Mouse (Mus musculus) hindbrain, embryonic 12.5 days (tissue): ENCODE data around the gene Pno1. TPM values are rescaled to one million over a fixed set of nuclear protein-coding genes. Genes with fewer than 3 reads are reported as not detected.

Source experiments
- ATAC-seq: fragments of 200-750 bp; cut with Nextera tagmentation; 2 replicates; pipeline ENCODE4 v1.8.0; 2017; ENCODE audit warnings: moderate TSS enrichment; ENCODE audit not compliant: low FRiP score
- H3K27ac ChIP-seq: fragments of 300-500 bp; sonication (generic); 2 replicates; pipeline ENCODE4 v1.5.1; 2016; ENCODE audit warnings: mild to moderate bottlenecking
- H3K27me3 ChIP-seq: fragments of 300-500 bp; sonication (generic); 2 replicates; pipeline ENCODE4 v1.6.1; 2016; ENCODE audit warnings: mild to moderate bottlenecking
- H3K36me3 ChIP-seq: fragments of 300-500 bp; sonication (generic); 2 replicates; pipeline ENCODE4 v1.6.1; 2016; ENCODE audit warnings: mild to moderate bottlenecking
- H3K4me1 ChIP-seq: fragments of 300-500 bp; sonication (generic); 2 replicates; pipeline ENCODE4 v1.6.1; 2016
- H3K4me2 ChIP-seq: fragments of 300-500 bp; sonication (generic); replicated peaks from 2 replicates; pipeline ENCODE4 v1.6.1; 2016; ENCODE audit warnings: mild to moderate bottlenecking
- H3K4me3 ChIP-seq: fragments of 300-500 bp; sonication (generic); 2 replicates; pipeline ENCODE4 v1.5.1; 2016; ENCODE audit warnings: mild to moderate bottlenecking
- H3K9ac ChIP-seq: fragments of 300-500 bp; sonication (generic); 2 replicates; pipeline ENCODE4 v1.6.1; 2016; ENCODE audit warnings: mild to moderate bottlenecking, moderate library complexity
- H3K9me3 ChIP-seq: fragments of 300-500 bp; sonication (generic); replicated peaks from 2 replicates; pipeline ENCODE4 v1.6.1; 2016; ENCODE audit warnings: mild to moderate bottlenecking
- WGBS: fragments of 180-500 bp; shearing (Covaris S2); methylation state at CpG from one replicate; pipeline ENCODE4 v1.1.7; 2016; 5-methylcytosine and 5-hydroxymethylcytosine counted together
- polyA plus RNA-seq: library from polyadenylated mRNA; unstranded; fragments of >200 nt; fragmentation: Nextera tagmentation; extraction: Ambion mirVana; gene quantifications from 2 replicates; pipeline ENCODE4 v1.2.1, GENCODE M21; 2016

The Pno1 gene
- polyA plus RNA-seq, 1 experiment from 2014 or later, result 59.9 TPM

- no peak overlapping the region for H3K9ac ChIP-seq
- 100% methylated on average over 1 of the region's 1 CpGs for WGBS
- no peak overlapping the region for H3K27ac ChIP-seq
- no peak for ATAC-seq
- no peak overlapping the region for H3K4me3 ChIP-seq
- peaks cover 5% of the 10 kb centered on the region; the same call in 1 of the 2 replicates for H3K36me3 ChIP-seq
- H3K27me3 ChIP-seq, result no peaks in the 10 kb centered on the region
- H3K9me3 ChIP-seq, result 0 out of 2 replicates have a peak, but pooled peaks cover 4% of the 10 kb centered on the region
- 0 out of 2 replicates have a peak, but pooled peaks cover 3% of the 10 kb centered on the region for H3K4me1 ChIP-seq
- H3K4me2 ChIP-seq, result no peak overlapping the region
Observed at GRCm38 (mm10) chr11:17170938-17171729, 40.2 kb downstream of the Pno1 start.

GRCm38 (mm10) chr11:17169262-17169661 lies 42.1 kb downstream of the Pno1 start:
- Histone ChIP-seq H3K4me2 (no peak overlapping the region), H3K4me3 (no peak overlapping the region), H3K9ac (no peak overlapping the region), H3K27me3 (no peaks in the 10 kb centered on the region), H3K27ac (no peak overlapping the region), H3K36me3 (peaks cover 5% of the 10 kb centered on the region; the same call in 1 of the 2 replicates), H3K9me3 (0 out of 2 replicates have a peak, but pooled peaks cover 4% of the 10 kb centered on the region), H3K4me1 (0 out of 2 replicates have a peak, but pooled peaks cover 3% of the 10 kb centered on the region)
- ATAC-seq, result no peak
- WGBS, result 85% methylated on average over 2 of the region's 2 CpGs

GRCm38 (mm10) chr11:17166627-17167026 lies 44.7 kb downstream of the Pno1 start:
- no peaks in the 10 kb centered on the region for H3K27me3 ChIP-seq
- ATAC-seq, result no peak
- no peaks in the 10 kb centered on the region for H3K9me3 ChIP-seq
- no peak overlapping the region for H3K4me2 ChIP-seq
- H3K4me3 ChIP-seq, result no peak overlapping the region
- WGBS, result 88% methylated on average over 7 of the region's 7 CpGs
- H3K9ac ChIP-seq, result no peak overlapping the region
- H3K4me1 ChIP-seq, result peaks cover 11% of the 10 kb centered on the region
- no peaks in the 10 kb centered on the region for H3K36me3 ChIP-seq
- no peak overlapping the region for H3K27ac ChIP-seq

GRCm38 (mm10) chr11:17163956-17164355 lies 47.4 kb downstream of the Pno1 start:
- 82% methylated on average over 1 of the region's 1 CpGs for WGBS
- H3K4me2 ChIP-seq, result no peak overlapping the region
- no peaks in the 10 kb centered on the region for H3K9me3 ChIP-seq
- no peaks in the 10 kb centered on the region for H3K36me3 ChIP-seq
- H3K9ac ChIP-seq, result no peak overlapping the region
- H3K4me1 ChIP-seq, result peaks cover 21% of the 10 kb centered on the region
- no peak overlapping the region for H3K4me3 ChIP-seq
- no peak for ATAC-seq
- H3K27ac ChIP-seq, result no peak overlapping the region
- no peaks in the 10 kb centered on the region for H3K27me3 ChIP-seq

GRCm38 (mm10) chr11:17160242-17160641 lies 51.1 kb downstream of the Pno1 start:
- no peak for ATAC-seq
- H3K9ac ChIP-seq, result peak overlapping the region; percentile 99
- 3% methylated on average over 12 of the region's 12 CpGs for WGBS

GRCm38 (mm10) chr11:17159738-17160241 lies 51.6 kb downstream of the Pno1 start:
- Histone ChIP-seq H3K36me3 (no peaks in the 10 kb centered on the region), H3K4me1 (peaks cover 24% of the 10 kb centered on the region), H3K9me3 (no peaks in the 10 kb centered on the region), H3K27me3 (no peaks in the 10 kb centered on the region), H3K9ac (peak overlapping the region; percentile 99), H3K4me2 (peak overlapping the region; percentile 55), H3K27ac (peak overlapping the region; percentile 96), H3K4me3 (peak overlapping the region; percentile 97)
- WGBS, result under 1% methylated on average over 39 of the region's 46 CpGs
- peak; percentile 57 for ATAC-seq

More at GRCm38 (mm10) chr11:17160242-17160641, 51.1 kb downstream of the Pno1 start:
- peak overlapping the region; percentile 55 for H3K4me2 ChIP-seq
- H3K4me1 ChIP-seq, result peaks cover 24% of the 10 kb centered on the region
- H3K9me3 ChIP-seq, result no peaks in the 10 kb centered on the region
- peak overlapping the region; percentile 96 for H3K27ac ChIP-seq
- no peaks in the 10 kb centered on the region for H3K27me3 ChIP-seq
- no peaks in the 10 kb centered on the region for H3K36me3 ChIP-seq
- peak overlapping the region; percentile 97 for H3K4me3 ChIP-seq

- Histone ChIP-seq H3K4me3 (peak within 1 kb of the TSS; percentile 97), H3K9ac (peak within 1 kb of the TSS; percentile 99), H3K4me1 (peaks cover 24% of the 10 kb centered on the region), H3K27me3 (no peaks in the 10 kb centered on the region), H3K4me2 (peak within 1 kb of the TSS; percentile 56), H3K9me3 (no peaks in the 10 kb centered on the region), H3K27ac (peak within 1 kb of the TSS; percentile 96), H3K36me3 (no peaks in the 10 kb centered on the region)
- WGBS, result under 1% methylated on average over 64 of the region's 89 CpGs
- peak; percentile 98 for ATAC-seq
Observed at GRCm38 (mm10) chr11:17158858-17159737, 52.3 kb downstream of the Pno1 start, which contains the start of gene Ppp3r1. Gene Ppp3r1, plus strand, starts transcription at chr11:17159263.

Other genes starting within 250 kb of the Pno1 start
- gene Cnrip1, start 160.0 kb downstream of the Pno1 start, polyA plus RNA-seq, result 40.5 and 44.5 TPM in 2 replicates
- 4.9 and 5.0 TPM in 2 replicates for gene Plek, start 159.2 kb downstream of the Pno1 start, polyA plus RNA-seq
- 123 and 138 TPM in 2 replicates for gene Ppp3r1, start 52.3 kb downstream of the Pno1 start, polyA plus RNA-seq
- 26.0 and 26.3 TPM in 2 replicates for gene Wdr92, start 29.5 kb downstream of the Pno1 start, polyA plus RNA-seq
- gene C1d, start 46.0 kb upstream of the Pno1 start, polyA plus RNA-seq, result 108 and 110 TPM in 2 replicates